Mouse (Mus musculus) cortical plate, adult 2 months (tissue): ENCODE measurements at regions not wholly inside any gene's neighbourhood (a gene's known extent, or its start where the extent isn't known, plus 50 kb on each side); places are given as distances from the start of the nearest gene placed in this dataset.

Experiments used
- CTCF ChIP-seq: fragments of 200-500 bp; IDR thresholded peaks from 2 replicates; pipeline ENCODE4 v1.5.1; 2011; ENCODE audit warnings: mild to moderate bottlenecking, control low read depth, low read length; ENCODE audit not compliant: insufficient read depth; ENCODE audit errors: extremely low read depth
- POLR2A ChIP-seq: fragments of 200-500 bp; IDR thresholded peaks from 2 replicates; pipeline ENCODE4 v1.6.1; 2011; ENCODE audit warnings: mild to moderate bottlenecking, low read length, control low read depth; ENCODE audit not compliant: insufficient read depth; ENCODE audit errors: extremely low read depth

GRCm38 (mm10) chr6:140357300-140357699 is 66.6 kb upstream of the Plekha5 start:
- TF ChIP-seq POLR2A (no peak), CTCF (no peak)
